Mouse (Mus musculus) cortical plate, adult 2 months (tissue): ENCODE measurements around the gene Scamp2.

Experiments
- CTCF ChIP-seq: fragments of 200-500 bp; IDR thresholded peaks from 2 replicates; pipeline ENCODE4 v1.5.1; 2011; ENCODE audit warnings: mild to moderate bottlenecking, control low read depth, low read length; ENCODE audit not compliant: insufficient read depth; ENCODE audit errors: extremely low read depth
- POLR2A ChIP-seq: fragments of 200-500 bp; IDR thresholded peaks from 2 replicates; pipeline ENCODE4 v1.6.1; 2011; ENCODE audit warnings: mild to moderate bottlenecking, low read length, control low read depth; ENCODE audit not compliant: insufficient read depth; ENCODE audit errors: extremely low read depth

- TF ChIP-seq POLR2A (no peak), CTCF (no peak)
Measured at GRCm38 (mm10) chr9:57612587-57612986, 51.8 kb downstream of the Scamp2 start.
